Mouse (Mus musculus): ENCODE measurements around the gene Slc25a39.
A peak's percentile ranks its signal among the peaks of the same experiment; 100 is the strongest.

GRCm38 (mm10) chr11:102455740-102456396 is 48.1 kb upstream of the Slc25a39 start:
- no peak for TF ChIP-seq CTCF (IDR thresholded peaks at IDR 0.05; ENCODE audit: extremely low read depth, insufficient read depth, low read length)
- TF ChIP-seq POLR2A (IDR thresholded peaks at IDR 0.05; ENCODE audit: extremely low read depth, insufficient read depth, low read length) = 0 out of 2 replicates have a peak, but pooled peaks have one; percentile 27
